Mouse (Mus musculus): ENCODE data around the gene Sacs.

GRCm38 (mm10) chr14:61160920-61161319 is 22.7 kb downstream of the Sacs start:
- no peak for TF ChIP-seq POLR2A (IDR thresholded peaks at IDR 0.05; ENCODE audit: borderline replicate concordance, control insufficient read depth, low read depth, low read length)
- TF ChIP-seq CTCF (IDR thresholded peaks at IDR 0.05; ENCODE audit: control insufficient read depth, insufficient read depth, low read length) = no peak

Measured in bone marrow, adult 2 months (tissue).